In the genomic region with DNA sequence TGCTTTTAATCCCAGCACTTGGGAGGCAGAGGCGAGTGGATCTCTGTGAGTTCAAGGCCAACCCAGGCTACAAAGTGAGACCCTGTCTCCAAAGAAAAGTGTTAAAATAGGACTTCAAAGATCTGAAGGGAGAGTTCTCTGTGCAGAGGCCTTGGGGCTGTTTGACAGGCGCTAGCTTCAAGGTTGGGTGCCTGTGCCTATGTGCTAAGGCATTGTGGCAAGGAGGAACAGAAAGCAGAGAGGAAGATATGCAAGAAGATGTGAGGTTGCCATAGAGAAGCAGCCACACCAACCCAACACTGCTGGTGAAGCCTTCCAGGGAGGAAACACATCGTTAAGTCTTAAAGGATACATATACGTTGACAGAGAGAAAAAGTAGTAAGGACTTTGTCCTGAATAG, we compare ENCODE assay signal across 16 mouse cellular contexts. TPM values are rescaled to one million over a fixed set of nuclear protein-coding genes. Genes with fewer than 3 reads are reported as not detected.
DNase-seq lines count a peak whose midpoint lies in the region; TF ChIP-seq lines count a peak whose summit lies in the region.
"Had no signal": no experiment of that assay in that cellular context is flagged by ENCODE, and none has a peak within 500 bp of the region (broad histone marks: within the 10 kb centered on the region; RNA-seq: fewer than 3 reads in every experiment).

No protein-coding gene starts in this region.

- peak overlapping the region; percentile 64; the same call in 1 of the 2 replicates for H3K27ac ChIP-seq in left cerebral cortex, adult 2 months
- no peak overlapping the region for H3K27ac ChIP-seq in thymus, adult 2 months (ENCODE audit: control insufficient read depth, insufficient read depth, low read length)
- H3K27ac ChIP-seq: heart, embryonic 13.5 days had no signal

- DNase-seq in cerebellum, adult 11-12 months: peak; percentile 2
- DNase-seq in cerebellum, postnatal 14 days: no peak
- DNase-seq in left cerebral cortex, adult 2 months (ENCODE audit: extremely low spot score in 1 of 2, low spot score in 2 of 2): no peak
- DNase-seq in left cerebral cortex, adult 18-20 months (ENCODE audit: low spot score in 2 of 2): no peak
- DNase-seq in testis, postnatal 10 days (ENCODE audit: low spot score): peak; percentile 21
- no peak for DNase-seq in testis, postnatal 14 days (ENCODE audit: low spot score)
- peak; percentile 74 for DNase-seq in splenic B cell, adult 2 months (ENCODE audit: low read depth, low spot score)
- DNase-seq in thymus, adult 2 months: no peak
- DNase-seq: embryo, embryonic 11 days; forebrain, postnatal 0 days; heart, postnatal 36 days; left cerebral cortex, postnatal 4 days; liver, postnatal 0 days; lung, postnatal 36 days; right cerebral cortex, postnatal 14 days had no signal

- TF ChIP-seq CTCF in left cerebral cortex, adult 2 months (IDR thresholded peaks at IDR 0.05): no peak
- no peak for TF ChIP-seq CTCF in thymus, adult 2 months (IDR thresholded peaks at IDR 0.05; ENCODE audit: borderline replicate concordance, control insufficient read depth, extremely low read depth, insufficient read depth, low read length, poor library complexity)

- no peaks in the 10 kb centered on the region for H3K36me3 ChIP-seq in splenic B cell, adult 2 months (ENCODE audit: control insufficient read depth, insufficient read depth, low read length, poor library complexity, severe bottlenecking)
- no peaks in the 10 kb centered on the region for H3K36me3 ChIP-seq in thymus, adult 2 months (ENCODE audit: control insufficient read depth, insufficient read depth, low read length)

- TF ChIP-seq POLR2A in thymus, adult 2 months (IDR thresholded peaks at IDR 0.05; ENCODE audit: control insufficient read depth, extremely low read depth, insufficient read depth, low read length, poor library complexity): no peak

- H3K4me1 ChIP-seq in thymus, adult 2 months (replicated peaks; ENCODE audit: control insufficient read depth, insufficient read depth, low read length): no peaks in the 10 kb centered on the region

- intact Hi-C loops in left cerebral cortex, adult 2 months (cut with DNase I): loop anchor here (1.0 to 2.0 kb wide), 2 partner anchors 29 to 124 kb away; no protein-coding TSS in a partner anchor

- H3K4me3 ChIP-seq in left cerebral cortex, adult 2 months: no peak overlapping the region
- no peak overlapping the region for H3K4me3 ChIP-seq in thymus, adult 2 months (ENCODE audit: control insufficient read depth, insufficient read depth, low read length)
- H3K4me3 ChIP-seq: heart, embryonic 13.5 days had no signal

- WGBS in thymus, adult 2 months: 93% methylated on average over 4 of the region's 4 CpGs

- H3K27me3 ChIP-seq in splenic B cell, adult 2 months (ENCODE audit: control insufficient read depth, insufficient read depth, low read length, poor library complexity, severe bottlenecking): no peaks in the 10 kb centered on the region
- H3K27me3 ChIP-seq in thymus, adult 2 months (ENCODE audit: control insufficient read depth, insufficient read depth, low read length): no peaks in the 10 kb centered on the region
- H3K27me3 ChIP-seq: heart, embryonic 13.5 days had no signal

RNA-seq across cellular contexts. Expression of a gene that starts 33.2 kb away (rescaled TPM):
- 100 to 1,000 TPM; 375 to 384 TPM for total RNA-seq in left cerebral cortex, adult 2 months (2021)
- 100 to 1,000 TPM; 370 to 383 TPM for total RNA-seq in left cerebral cortex, adult 18-20 months (2021)
- polyA plus RNA-seq in thymus, adult 2 months (2012; rRNA removed): 56.0 and 63.1 TPM in 2 replicates

Comparison
In these comparisons a context has a peak if more than half of its experiments do, and no peak if none do; other contexts are left out.
1. DNase-seq: peak in cerebellum, adult 11-12 months (single experiment), testis, postnatal 10 days (single experiment) and splenic B cell, adult 2 months (single experiment); none in cerebellum, postnatal 14 days (0 of 2), left cerebral cortex, adult 2 months (0 of 2), left cerebral cortex, adult 18-20 months (0 of 2), testis, postnatal 14 days (single experiment) and thymus, adult 2 months (single experiment).